Mouse (Mus musculus) E14TG2a.4 (cell line): ENCODE data around the gene Sh2b1.

Source experiments
- H3K27me3 ChIP-seq: 2 replicates; pipeline ENCODE4 v1.6.1; 2014; ENCODE audit warnings: low read length, control low read depth; ENCODE audit not compliant: insufficient read depth
- H3K36me3 ChIP-seq: 2 replicates; pipeline ENCODE4 v1.6.1; 2014; ENCODE audit warnings: low read length, control low read depth; ENCODE audit not compliant: insufficient read depth
- H3K4me1 ChIP-seq: replicated peaks from 2 replicates; pipeline ENCODE4 v1.6.1; 2014; ENCODE audit warnings: low read depth, low read length, control low read depth
- H3K4me3 ChIP-seq: replicated peaks from 2 replicates; pipeline ENCODE4 v1.5.1; 2014; ENCODE audit warnings: mild to moderate bottlenecking, low read length
- H3K9me3 ChIP-seq: 2 replicates; pipeline ENCODE4 v1.6.1; 2014; ENCODE audit warnings: low read length, control low read depth
- CTCF ChIP-seq: conservative IDR thresholded peaks from 2 replicates; pipeline ENCODE4 v1.5.1; 2014; ENCODE audit warnings: low read length
- NANOG ChIP-seq: IDR thresholded peaks from 2 replicates; pipeline ENCODE4 v1.6.1; 2014; ENCODE audit warnings: borderline replicate concordance, low read length, mixed read lengths
- POU5F1 ChIP-seq: IDR thresholded peaks from 2 replicates; pipeline ENCODE4 v1.6.1; 2014; ENCODE audit warnings: low read length, borderline replicate concordance

Sh2b1 gene

GRCm38 (mm10) chr7:126440134-126440533 lies 35.1 kb downstream of the Sh2b1 start:
- Histone ChIP-seq H3K36me3 (peaks cover 59% of the 10 kb centered on the region), H3K27me3 (no peaks in the 10 kb centered on the region), H3K4me1 (peaks cover 44% of the 10 kb centered on the region), H3K4me3 (no peak overlapping the region), H3K9me3 (no peaks in the 10 kb centered on the region)
- TF ChIP-seq NANOG (no peak), CTCF (no peak), POU5F1 (no peak)

- TF ChIP-seq CTCF (peak; percentile 94), POU5F1 (no peak), NANOG (no peak)
- peaks cover 60% of the 10 kb centered on the region for H3K36me3 ChIP-seq
- no peaks in the 10 kb centered on the region for H3K9me3 ChIP-seq
- H3K4me3 ChIP-seq = no peak overlapping the region
- H3K4me1 ChIP-seq = peaks cover 49% of the 10 kb centered on the region
- H3K27me3 ChIP-seq = no peaks in the 10 kb centered on the region
Measured at GRCm38 (mm10) chr7:126436851-126437250, 38.4 kb downstream of the Sh2b1 start.

- no peak for TF ChIP-seq CTCF
- 0 out of 2 replicates have a peak, but pooled peaks have one; percentile 12 for TF ChIP-seq NANOG
- H3K9me3 ChIP-seq = no peaks in the 10 kb centered on the region
- H3K4me1 ChIP-seq = peaks cover 49% of the 10 kb centered on the region
- H3K4me3 ChIP-seq = peak overlapping the region; percentile 41
- no peaks in the 10 kb centered on the region for H3K27me3 ChIP-seq
- peaks cover 61% of the 10 kb centered on the region for H3K36me3 ChIP-seq
Measured at GRCm38 (mm10) chr7:126435801-126436200, 39.4 kb downstream of the Sh2b1 start.

- Histone ChIP-seq H3K9me3 (no peaks in the 10 kb centered on the region), H3K4me1 (peaks cover 49% of the 10 kb centered on the region), H3K4me3 (no peak overlapping the region), H3K27me3 (no peaks in the 10 kb centered on the region), H3K36me3 (peaks cover 63% of the 10 kb centered on the region)
- TF ChIP-seq POU5F1 (no peak), NANOG (no peak), CTCF (no peak)
Measured at GRCm38 (mm10) chr7:126434726-126435125, 40.5 kb downstream of the Sh2b1 start.

GRCm38 (mm10) chr7:126430167-126430566 lies 45.1 kb downstream of the Sh2b1 start:
- no peaks in the 10 kb centered on the region for H3K9me3 ChIP-seq
- H3K36me3 ChIP-seq = peaks cover 51% of the 10 kb centered on the region
- peaks cover 32% of the 10 kb centered on the region for H3K4me1 ChIP-seq
- no peak for TF ChIP-seq NANOG
- TF ChIP-seq CTCF = no peak
- no peak for TF ChIP-seq POU5F1
- H3K27me3 ChIP-seq = peaks cover 8% of the 10 kb centered on the region
- H3K4me3 ChIP-seq = no peak overlapping the region; the same call in 1 of the 2 replicates

GRCm38 (mm10) chr7:126429503-126429898 lies 45.7 kb downstream of the Sh2b1 start:
- no peak for TF ChIP-seq POU5F1
- TF ChIP-seq NANOG = no peak
- TF ChIP-seq CTCF = no peak
- H3K36me3 ChIP-seq = peaks cover 46% of the 10 kb centered on the region
- H3K9me3 ChIP-seq = no peaks in the 10 kb centered on the region
- peaks cover 8% of the 10 kb centered on the region for H3K27me3 ChIP-seq
- peaks cover 26% of the 10 kb centered on the region for H3K4me1 ChIP-seq
- H3K4me3 ChIP-seq = peak overlapping the region; percentile 86

- H3K36me3 ChIP-seq = peaks cover 39% of the 10 kb centered on the region
- H3K9me3 ChIP-seq = no peaks in the 10 kb centered on the region
- H3K4me3 ChIP-seq = peak within 1 kb of the TSS; percentile 86
- H3K27me3 ChIP-seq = peaks cover 8% of the 10 kb centered on the region
- peaks cover 25% of the 10 kb centered on the region for H3K4me1 ChIP-seq
- TF ChIP-seq CTCF = no peak
- no peak for TF ChIP-seq POU5F1
- TF ChIP-seq NANOG = no peak
Measured at GRCm38 (mm10) chr7:126428631-126429502, 46.4 kb downstream of the Sh2b1 start, which contains the start of gene Rabep2. Gene Rabep2, plus strand, starts transcription at chr7:126428759.

GRCm38 (mm10) chr7:126428154-126428553 lies 47.1 kb downstream of the Sh2b1 start:
- H3K9me3 ChIP-seq = no peaks in the 10 kb centered on the region
- peaks cover 25% of the 10 kb centered on the region for H3K4me1 ChIP-seq
- no peak for TF ChIP-seq POU5F1
- no peak for TF ChIP-seq NANOG
- no peak for TF ChIP-seq CTCF
- H3K4me3 ChIP-seq = peak overlapping the region; percentile 86
- H3K27me3 ChIP-seq = peaks cover 8% of the 10 kb centered on the region
- H3K36me3 ChIP-seq = peaks cover 33% of the 10 kb centered on the region

- no peaks in the 10 kb centered on the region for H3K9me3 ChIP-seq
Measured at GRCm38 (mm10) chr7:126427323-126427860, 47.8 kb downstream of the Sh2b1 start.

More at GRCm38 (mm10) chr7:126427323-126427860, 47.8 kb downstream of the Sh2b1 start:
- no peak overlapping the region for H3K4me3 ChIP-seq
- peaks cover 27% of the 10 kb centered on the region for H3K36me3 ChIP-seq
- peaks cover 8% of the 10 kb centered on the region for H3K27me3 ChIP-seq
- peaks cover 25% of the 10 kb centered on the region for H3K4me1 ChIP-seq
- TF ChIP-seq POU5F1 = no peak
- TF ChIP-seq CTCF = no peak
- no peak for TF ChIP-seq NANOG
